Mouse (Mus musculus) midbrain, embryonic 11.5 days (tissue): ENCODE data around the gene Gyg. TPM values are rescaled to one million over a fixed set of nuclear protein-coding genes. Genes with fewer than 3 reads are reported as not detected.
A peak's percentile ranks its signal among the peaks of the same experiment; 100 is the strongest.

ENCODE experiments used
- ATAC-seq: fragments of 200-750 bp; cut with Nextera tagmentation; 2 replicates; pipeline ENCODE4 v1.8.0; 2017; ENCODE audit warnings: moderate TSS enrichment, moderate library complexity; ENCODE audit not compliant: low FRiP score
- DNase-seq: peaks from one replicate; pipeline ENCODE4 v3.0.0; 2015; ENCODE audit warnings: low spot score; ENCODE audit errors: missing footprints
- H3K27ac ChIP-seq: fragments of 300-500 bp; sonication (generic); 2 replicates; pipeline ENCODE4 v1.5.1; 2014; ENCODE audit warnings: low read depth, low read length
- H3K27me3 ChIP-seq: fragments of 300-500 bp; sonication (generic); 2 replicates; pipeline ENCODE4 v1.6.1; 2014; ENCODE audit warnings: mild to moderate bottlenecking, low read length, moderate library complexity, mixed read lengths; ENCODE audit not compliant: control insufficient read depth, insufficient read depth
- H3K36me3 ChIP-seq: fragments of 300-500 bp; sonication (generic); 2 replicates; pipeline ENCODE4 v1.6.1; 2014; ENCODE audit warnings: mild to moderate bottlenecking, low read length, moderate library complexity, mixed read lengths; ENCODE audit not compliant: control insufficient read depth, insufficient read depth
- H3K4me1 ChIP-seq: fragments of 300-500 bp; sonication (generic); 2 replicates; pipeline ENCODE4 v1.6.1; 2014; ENCODE audit warnings: low read length; ENCODE audit not compliant: control insufficient read depth, insufficient read depth
- H3K4me2 ChIP-seq: fragments of 300-500 bp; sonication (generic); 2 replicates; pipeline ENCODE4 v1.6.1; 2014; ENCODE audit warnings: mild to moderate bottlenecking, moderate library complexity
- H3K4me3 ChIP-seq: fragments of 300-500 bp; sonication (generic); 2 replicates; pipeline ENCODE4 v1.5.1; 2014; ENCODE audit warnings: low read depth, low read length
- H3K9ac ChIP-seq: fragments of 300-500 bp; sonication (generic); 2 replicates; pipeline ENCODE4 v1.6.1; 2014; ENCODE audit warnings: low read length
- H3K9me3 ChIP-seq: fragments of 300-500 bp; sonication (generic); 2 replicates; pipeline ENCODE4 v1.6.1; 2016; ENCODE audit warnings: low read length; ENCODE audit not compliant: control insufficient read depth
- WGBS: fragments of 180-500 bp; shearing (Covaris S2); extraction: QIAGEN DNeasy Blood & Tissue Kit; methylation state at CpG from one replicate; pipeline ENCODE4 v1.1.7; 2014; 5-methylcytosine and 5-hydroxymethylcytosine counted together
- polyA plus RNA-seq: library from polyadenylated mRNA; unstranded; fragments of >200 nt; fragmentation: Nextera tagmentation; extraction: Ambion mirVana; gene quantifications from 2 replicates; pipeline ENCODE4 v1.2.1, GENCODE M21; 2014

The Gyg gene
- 32.7 and 33.0 TPM in 2 replicates for polyA plus RNA-seq

DNA sequence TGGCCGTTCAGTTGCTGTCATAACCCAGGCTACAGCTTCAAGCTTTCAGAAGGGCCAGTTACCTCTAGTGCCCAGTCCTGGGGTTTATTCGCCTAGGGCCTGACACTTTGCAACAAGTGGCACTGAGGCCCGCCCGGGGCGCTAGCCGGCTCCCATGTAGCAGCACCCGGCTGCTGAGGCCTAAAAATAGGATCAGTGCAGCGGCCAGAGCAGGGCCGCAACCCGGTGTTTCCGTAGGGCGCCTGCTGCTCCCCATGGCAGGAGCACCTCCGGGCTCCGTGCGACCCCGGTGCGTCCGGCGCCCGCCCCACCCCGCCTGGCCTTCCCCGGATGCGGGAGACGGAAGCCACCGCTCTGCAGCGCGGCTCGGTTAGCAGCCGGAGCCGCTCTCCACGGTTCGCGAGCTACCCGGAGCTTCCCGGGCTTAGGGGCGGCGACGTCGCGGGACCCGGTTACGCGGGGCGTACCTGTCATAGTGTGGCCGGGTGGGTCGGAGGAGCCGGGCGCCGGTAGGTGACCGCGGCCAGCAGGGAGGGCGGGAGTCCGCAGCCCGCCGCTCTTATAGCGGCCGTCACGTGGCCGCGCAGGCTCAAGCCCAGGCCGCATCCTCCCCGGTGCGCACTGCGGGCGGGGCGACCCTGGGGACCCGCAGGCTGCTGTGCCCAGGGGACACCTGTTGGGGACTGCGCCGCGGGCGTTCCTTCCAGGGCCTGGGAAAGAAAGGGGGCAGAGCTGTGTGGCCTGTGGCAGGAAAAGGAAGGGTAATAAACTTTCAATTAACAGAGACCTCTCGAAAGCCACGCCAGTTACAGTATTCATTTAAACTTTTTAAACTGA is at the start of gene Gyg:
Gene Gyg (minus strand): TSS at position 787 of the 837 bp plus-strand sequence.
- Histone ChIP-seq H3K36me3 (no peaks in the 10 kb centered on the region), H3K9ac (peak within 1 kb of the TSS; percentile 85), H3K9me3 (no peaks in the 10 kb centered on the region; the same call in 1 of the 2 replicates), H3K27ac (no peak within 1 kb of the TSS), H3K4me1 (no peaks in the 10 kb centered on the region; the same call in 1 of the 2 replicates), H3K27me3 (no peaks in the 10 kb centered on the region), H3K4me2 (peak within 1 kb of the TSS; percentile 90), H3K4me3 (peak within 1 kb of the TSS; percentile 76)
- 1% methylated on average over 59 of the region's 73 CpGs for WGBS
- DNase-seq (peak; percentile 94), ATAC-seq (peak; percentile 95)

DNA sequence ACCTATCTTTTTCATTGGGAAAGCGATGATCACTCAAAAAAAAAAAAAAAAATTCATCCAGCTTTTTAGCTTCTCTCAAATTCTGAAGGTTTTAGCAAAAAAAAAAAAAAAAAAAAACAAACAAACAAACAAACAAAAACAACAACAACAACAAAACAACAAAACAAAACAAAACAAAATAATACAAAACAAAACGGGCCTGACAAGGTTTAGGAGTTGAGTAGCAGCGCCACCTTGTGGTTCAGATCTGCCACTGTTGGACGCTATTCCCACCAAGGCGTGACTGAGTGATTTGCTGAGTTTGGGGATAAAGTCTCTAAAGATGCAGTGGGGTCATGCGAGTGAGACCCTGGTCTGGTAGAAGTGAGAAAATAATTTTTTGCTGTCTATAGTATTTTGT is 43.8 kb upstream of the Gyg start:
- no peaks in the 10 kb centered on the region for H3K9me3 ChIP-seq
- WGBS: 28% methylated on average over 6 of the region's 6 CpGs
- H3K4me3 ChIP-seq: no peak overlapping the region
- DNase-seq (peak; percentile 93), ATAC-seq (peak; percentile 76)
- H3K27ac ChIP-seq: no peak overlapping the region
- no peak overlapping the region for H3K9ac ChIP-seq
- no peaks in the 10 kb centered on the region for H3K27me3 ChIP-seq
- no peaks in the 10 kb centered on the region for H3K36me3 ChIP-seq
- no peaks in the 10 kb centered on the region for H3K4me1 ChIP-seq
- no peak overlapping the region for H3K4me2 ChIP-seq

DNA sequence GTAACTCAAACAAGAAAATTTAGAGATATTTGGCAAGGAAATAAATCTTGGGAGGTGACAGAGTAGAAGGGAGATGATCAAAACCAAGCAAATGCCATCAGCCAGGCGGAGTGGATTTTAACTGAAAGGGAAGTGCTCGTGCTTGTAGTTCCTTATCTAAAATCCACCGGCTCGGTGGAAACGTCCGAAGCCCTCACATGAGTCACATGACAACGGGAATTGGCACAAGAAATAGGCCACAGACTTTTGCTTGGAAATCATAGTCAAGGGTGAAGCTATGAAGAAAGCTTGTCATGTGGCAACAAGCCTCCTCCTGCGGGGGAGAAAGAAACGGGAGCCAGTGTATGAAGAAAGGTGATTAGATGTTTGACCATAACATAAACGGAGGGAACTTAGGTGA is 42.8 kb upstream of the Gyg start:
- Histone ChIP-seq H3K36me3 (no peaks in the 10 kb centered on the region), H3K9me3 (no peaks in the 10 kb centered on the region), H3K27me3 (no peaks in the 10 kb centered on the region), H3K9ac (no peak overlapping the region), H3K4me3 (no peak overlapping the region), H3K27ac (no peak overlapping the region), H3K4me1 (no peaks in the 10 kb centered on the region), H3K4me2 (no peak overlapping the region)
- WGBS: 86% methylated on average over 10 of the region's 10 CpGs
- no peak for DNase-seq
- ATAC-seq: no peak

DNA sequence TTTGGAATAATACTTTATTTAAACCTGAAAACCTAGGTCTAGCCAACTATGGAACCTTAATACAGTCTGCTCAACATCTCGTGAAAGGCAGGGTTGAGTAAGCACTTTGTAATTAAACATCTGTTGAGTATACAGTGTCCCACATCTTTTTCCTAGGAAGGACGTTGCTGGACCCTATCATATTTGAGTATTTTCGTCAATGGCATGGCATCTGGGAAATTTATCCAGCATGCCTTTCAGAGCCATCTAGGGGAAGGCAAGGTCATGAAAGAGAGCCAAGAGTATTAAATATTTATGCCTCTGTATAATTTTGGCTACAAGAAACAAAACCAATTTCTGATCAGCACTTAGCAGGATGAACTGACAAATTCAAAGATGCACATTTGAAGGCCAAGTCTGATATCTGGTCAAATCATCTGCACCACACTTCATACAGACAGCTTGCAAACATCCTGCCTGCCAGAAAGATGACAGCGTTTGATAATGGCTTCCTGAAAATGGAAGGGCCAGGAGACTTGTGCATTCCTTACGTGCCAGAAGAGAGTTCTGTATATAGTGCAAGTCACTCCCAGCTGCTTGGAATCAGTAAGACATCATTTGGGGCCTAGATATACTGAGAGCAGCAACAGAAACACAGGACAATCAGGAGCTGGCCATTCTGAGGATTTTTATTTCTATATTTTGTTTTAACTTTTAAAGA is 34.0 kb upstream of the Gyg start:
- no peaks in the 10 kb centered on the region for H3K4me1 ChIP-seq
- H3K4me2 ChIP-seq: no peak overlapping the region
- no peak overlapping the region for H3K27ac ChIP-seq
- no peaks in the 10 kb centered on the region for H3K27me3 ChIP-seq
- DNase-seq: peak; percentile 53
- 79% methylated on average over 5 of the region's 5 CpGs for WGBS
- ATAC-seq: no peak
- H3K4me3 ChIP-seq: no peak overlapping the region
- H3K36me3 ChIP-seq: no peaks in the 10 kb centered on the region
- no peak overlapping the region for H3K9ac ChIP-seq
- H3K9me3 ChIP-seq: no peaks in the 10 kb centered on the region

DNA sequence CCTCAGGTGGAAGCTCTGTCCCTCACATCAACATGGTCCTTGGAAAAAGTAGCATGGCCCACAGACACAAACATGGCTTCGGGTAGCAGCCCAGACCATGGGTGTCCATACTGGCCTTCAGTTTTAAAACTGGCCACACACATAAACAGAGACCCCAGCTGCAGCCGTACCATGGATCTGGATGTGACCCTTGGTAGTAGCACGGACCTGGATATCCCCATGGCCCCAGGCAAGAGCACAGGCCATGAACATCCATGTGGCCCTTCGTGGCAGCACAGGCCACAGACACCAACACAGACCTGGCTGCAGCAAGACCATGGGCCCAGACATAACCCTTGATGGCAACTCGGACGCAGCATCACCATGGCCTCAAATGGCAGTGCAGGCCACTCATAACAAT is 17.3 kb upstream of the Gyg start:
- Histone ChIP-seq H3K4me1 (no peaks in the 10 kb centered on the region), H3K9ac (no peak overlapping the region), H3K27me3 (no peaks in the 10 kb centered on the region), H3K9me3 (no peaks in the 10 kb centered on the region), H3K36me3 (no peaks in the 10 kb centered on the region), H3K4me3 (no peak overlapping the region), H3K4me2 (no peak overlapping the region), H3K27ac (no peak overlapping the region)
- 90% methylated on average over 6 of the region's 6 CpGs for WGBS
- DNase-seq (no peak), ATAC-seq (no peak)

DNA sequence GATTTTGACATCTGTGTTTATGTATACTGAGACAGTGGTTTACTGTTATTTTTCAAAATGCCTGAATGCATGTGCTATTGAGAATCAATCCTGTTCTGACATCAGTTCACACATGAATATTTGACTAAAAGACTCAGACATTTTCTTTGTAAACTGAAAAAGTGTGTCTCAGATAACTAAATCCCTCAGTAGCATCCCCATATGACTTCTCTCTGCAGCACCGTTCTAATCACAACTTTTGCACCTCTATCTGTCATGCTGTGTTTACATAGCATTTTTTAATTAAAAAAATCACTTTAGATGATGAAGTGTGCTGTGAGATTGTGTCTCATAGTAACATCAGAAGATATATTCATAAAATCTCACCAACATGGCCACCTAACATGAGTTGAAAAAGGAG is 12.4 kb upstream of the Gyg start:
- no peaks in the 10 kb centered on the region for H3K9me3 ChIP-seq
- H3K27ac ChIP-seq: no peak overlapping the region
- H3K9ac ChIP-seq: no peak overlapping the region
- no peaks in the 10 kb centered on the region for H3K4me1 ChIP-seq
- H3K36me3 ChIP-seq: no peaks in the 10 kb centered on the region
- WGBS: 81% methylated on average over 1 of the region's 1 CpGs
- H3K4me3 ChIP-seq: no peak overlapping the region
- DNase-seq: no peak
- no peak overlapping the region for H3K4me2 ChIP-seq
- ATAC-seq: no peak
- no peaks in the 10 kb centered on the region for H3K27me3 ChIP-seq

DNA sequence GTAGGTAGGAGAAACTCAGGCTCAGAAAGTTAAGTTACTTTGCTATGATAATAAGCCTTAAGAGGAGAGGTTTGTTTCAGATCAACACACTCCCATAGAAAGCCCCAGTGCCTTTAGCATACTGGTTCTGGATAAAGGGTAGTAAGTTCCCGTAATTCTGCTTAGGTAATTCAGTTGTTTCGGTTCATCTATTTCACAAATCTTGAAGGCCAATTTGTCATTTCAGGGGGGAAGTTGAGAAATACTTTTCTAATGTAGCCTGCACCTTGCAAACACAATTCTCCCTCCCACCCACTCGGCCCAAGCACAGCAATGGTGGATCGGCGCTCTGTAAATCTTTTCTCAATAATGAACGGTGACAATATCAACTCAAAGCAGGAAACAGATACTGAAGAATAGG is 359 bp upstream of the Gyg start:
- Histone ChIP-seq H3K27me3 (no peaks in the 10 kb centered on the region), H3K9me3 (no peaks in the 10 kb centered on the region; the same call in 1 of the 2 replicates), H3K4me1 (no peaks in the 10 kb centered on the region; the same call in 1 of the 2 replicates), H3K27ac (no peak overlapping the region), H3K9ac (no peak overlapping the region), H3K4me2 (peak overlapping the region; percentile 90), H3K36me3 (no peaks in the 10 kb centered on the region), H3K4me3 (no peak overlapping the region; the same call in 1 of the 2 replicates)
- ATAC-seq: no peak
- 81% methylated on average over 6 of the region's 6 CpGs for WGBS
- no peak for DNase-seq

DNA sequence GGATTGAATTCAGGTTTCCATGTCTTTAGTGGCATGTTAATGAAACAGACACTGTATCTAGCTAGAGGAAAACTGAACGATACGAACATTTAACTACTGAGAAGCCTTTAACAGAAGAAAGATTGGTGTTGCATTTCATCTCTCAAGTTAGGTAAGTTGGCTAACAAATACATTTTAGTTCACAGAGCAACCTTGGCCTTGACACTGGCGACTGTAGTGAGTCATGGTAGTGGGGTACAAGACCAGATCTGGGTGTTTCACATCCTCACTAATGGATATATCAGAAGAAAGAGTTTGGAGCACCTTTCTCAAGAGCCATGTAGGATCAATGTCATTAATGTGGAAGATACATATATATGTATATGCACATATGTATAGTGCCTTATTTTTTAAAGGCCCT is 3.5 kb downstream of the Gyg start:
- peaks cover under 1% of the 10 kb centered on the region; the same call in 1 of the 2 replicates for H3K4me1 ChIP-seq
- H3K9ac ChIP-seq: no peak overlapping the region
- no peak overlapping the region for H3K4me3 ChIP-seq
- 88% methylated on average over 3 of the region's 3 CpGs for WGBS
- no peaks in the 10 kb centered on the region for H3K36me3 ChIP-seq
- ATAC-seq (no peak), DNase-seq (no peak)
- H3K27ac ChIP-seq: no peak overlapping the region
- H3K9me3 ChIP-seq: no peaks in the 10 kb centered on the region
- no peaks in the 10 kb centered on the region for H3K27me3 ChIP-seq
- no peak overlapping the region for H3K4me2 ChIP-seq

DNA sequence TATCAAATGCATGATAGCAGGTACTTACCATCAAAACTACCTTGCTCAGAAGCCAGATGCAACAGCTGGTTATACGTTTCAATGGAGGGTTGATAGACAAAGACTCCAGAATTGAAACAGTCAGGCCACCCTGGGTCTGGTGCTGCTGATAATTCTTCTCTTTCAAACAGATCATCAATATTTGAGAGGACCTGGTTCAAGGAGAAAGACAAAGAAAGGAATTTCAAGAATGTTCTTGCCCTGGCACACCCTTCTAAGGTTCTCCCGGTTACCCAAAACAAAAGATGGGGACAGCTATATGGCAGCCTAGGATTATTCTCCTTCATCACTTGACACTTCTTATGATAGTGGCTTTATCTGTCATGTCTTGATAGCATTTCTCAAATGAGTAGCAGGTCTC is 4.6 kb downstream of the Gyg start:
- Histone ChIP-seq H3K27me3 (no peaks in the 10 kb centered on the region), H3K9ac (no peak overlapping the region), H3K4me2 (no peak overlapping the region), H3K27ac (no peak overlapping the region), H3K4me1 (peaks cover 5% of the 10 kb centered on the region; the same call in 1 of the 2 replicates), H3K36me3 (no peaks in the 10 kb centered on the region), H3K4me3 (no peak overlapping the region), H3K9me3 (no peaks in the 10 kb centered on the region)
- no peak for ATAC-seq
- DNase-seq: no peak
- 80% methylated on average over 2 of the region's 2 CpGs for WGBS
